Mouse (Mus musculus) cerebellum, adult 2 months (tissue): ENCODE data around the gene Grin2a. TPM values are rescaled to one million over a fixed set of nuclear protein-coding genes. Genes with fewer than 3 reads are reported as not detected.

ENCODE experiments used
- DNase-seq, 2 experiments: peaks; one replicate each; pipeline ENCODE4 v3.0.0; 2021
- H3K27ac ChIP-seq: fragments of 200-500 bp; 2 replicates; pipeline ENCODE4 v1.5.1; 2012; ENCODE audit warnings: low read length, control low read depth, inconsistent platforms; ENCODE audit not compliant: insufficient read depth
- H3K27me3 ChIP-seq: fragments of 200-500 bp; 2 replicates; pipeline ENCODE4 v1.6.1; 2012; ENCODE audit warnings: inconsistent platforms, mild to moderate bottlenecking, low read length, moderate library complexity; ENCODE audit not compliant: control insufficient read depth, insufficient read depth
- H3K4me1 ChIP-seq: fragments of 200-500 bp; 2 replicates; pipeline ENCODE4 v1.6.1; 2011; ENCODE audit warnings: low read length; ENCODE audit not compliant: control insufficient read depth, insufficient read depth
- H3K4me3 ChIP-seq: fragments of 200-500 bp; replicated peaks from 2 replicates; pipeline ENCODE3; 2011; ENCODE audit warnings: mild to moderate bottlenecking, low read depth, low read length, control low read depth; ENCODE audit not compliant: insufficient read depth
- CTCF ChIP-seq: fragments of 200-500 bp; IDR thresholded peaks from 2 replicates; pipeline ENCODE4 v1.5.1; 2011; ENCODE audit warnings: low read depth, mild to moderate bottlenecking, control low read depth, low read length, moderate library complexity, borderline replicate concordance; ENCODE audit not compliant: insufficient read depth
- POLR2A ChIP-seq: fragments of 200-500 bp; IDR thresholded peaks from 2 replicates; pipeline ENCODE4 v1.6.1; 2011; ENCODE audit warnings: low read length, control low read depth, borderline replicate concordance; ENCODE audit not compliant: insufficient read depth
- WGBS: fragments of 180-500 bp; shearing (Covaris S2); methylation state at CpG from one replicate; pipeline ENCODE4 v1.1.7; 2018; 5-methylcytosine and 5-hydroxymethylcytosine counted together
- polyA plus RNA-seq: library from polyadenylated mRNA; depleted of rRNA; stranded (reverse); fragments of >200 nt; gene quantifications from 2 replicates; pipeline ENCODE4 v1.2.3, GENCODE M21; 2012; rRNA removed

Gene Grin2a
- polyA plus RNA-seq, 1 experiment, result 17.4 TPM

DNA sequence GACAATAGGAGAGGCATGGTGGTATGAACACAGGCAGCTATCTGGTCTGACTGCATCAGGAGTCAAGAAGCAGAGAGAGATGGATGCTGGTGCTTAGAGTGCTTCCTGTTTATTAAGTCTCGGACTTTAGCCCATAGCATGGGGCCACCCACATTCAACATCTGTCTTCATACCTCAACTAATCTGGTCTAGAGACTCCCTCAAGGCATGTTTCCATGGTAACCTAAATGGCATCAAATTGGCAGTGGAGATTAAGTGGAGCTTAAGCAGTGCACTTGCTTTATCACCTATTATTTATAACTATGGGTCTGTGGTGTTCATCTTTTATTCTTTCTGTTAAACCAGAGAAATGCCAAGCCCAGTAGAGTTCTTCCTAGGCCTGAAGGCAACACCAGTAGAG is 433.5 kb downstream of the Grin2a start:
- Histone ChIP-seq H3K27ac (no peak overlapping the region), H3K27me3 (no peaks in the 10 kb centered on the region), H3K4me3 (no peak overlapping the region), H3K4me1 (no peaks in the 10 kb centered on the region)
- no peak for DNase-seq
- WGBS, result 21% methylated on average over 1 of the region's 1 CpGs
- TF ChIP-seq POLR2A (no peak), CTCF (no peak)

DNA sequence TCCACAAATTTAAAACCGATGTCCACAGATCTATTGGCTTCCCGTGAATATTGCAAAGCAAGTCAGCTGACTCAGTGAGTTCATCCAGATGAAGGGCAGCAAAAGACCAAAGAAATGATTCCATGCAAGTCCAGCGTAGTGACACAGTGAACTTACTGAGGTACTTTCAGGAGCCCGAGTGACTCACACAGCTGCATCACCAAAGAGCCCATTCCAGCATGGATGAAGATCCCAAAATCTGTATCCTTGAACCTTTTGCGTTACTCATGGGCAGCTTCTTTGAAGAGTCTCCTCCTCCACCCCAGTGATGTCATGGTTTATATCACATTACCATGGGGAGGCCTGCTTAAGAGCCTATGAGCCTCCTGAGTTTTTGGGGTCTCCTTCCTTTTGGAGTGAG is 460.2 kb downstream of the Grin2a start:
- no peak overlapping the region for H3K27ac ChIP-seq
- H3K4me1 ChIP-seq, result no peaks in the 10 kb centered on the region
- 95% methylated on average over 5 of the region's 5 CpGs for WGBS
- H3K27me3 ChIP-seq, result no peaks in the 10 kb centered on the region
- DNase-seq, result no peak
- H3K4me3 ChIP-seq, result no peak overlapping the region
- TF ChIP-seq POLR2A (no peak), CTCF (no peak)

- Histone ChIP-seq H3K4me3 (no peak overlapping the region), H3K4me1 (no peaks in the 10 kb centered on the region), H3K27ac (no peak overlapping the region), H3K27me3 (no peaks in the 10 kb centered on the region)
- DNase-seq, result no peak
- TF ChIP-seq POLR2A, result no peak
- TF ChIP-seq CTCF, result no peak
- 36% methylated on average over 9 of the region's 9 CpGs for WGBS
These were observed 461.6 kb downstream of the Grin2a start for GRCm38 (mm10) chr16:9533564-9534332.

DNA sequence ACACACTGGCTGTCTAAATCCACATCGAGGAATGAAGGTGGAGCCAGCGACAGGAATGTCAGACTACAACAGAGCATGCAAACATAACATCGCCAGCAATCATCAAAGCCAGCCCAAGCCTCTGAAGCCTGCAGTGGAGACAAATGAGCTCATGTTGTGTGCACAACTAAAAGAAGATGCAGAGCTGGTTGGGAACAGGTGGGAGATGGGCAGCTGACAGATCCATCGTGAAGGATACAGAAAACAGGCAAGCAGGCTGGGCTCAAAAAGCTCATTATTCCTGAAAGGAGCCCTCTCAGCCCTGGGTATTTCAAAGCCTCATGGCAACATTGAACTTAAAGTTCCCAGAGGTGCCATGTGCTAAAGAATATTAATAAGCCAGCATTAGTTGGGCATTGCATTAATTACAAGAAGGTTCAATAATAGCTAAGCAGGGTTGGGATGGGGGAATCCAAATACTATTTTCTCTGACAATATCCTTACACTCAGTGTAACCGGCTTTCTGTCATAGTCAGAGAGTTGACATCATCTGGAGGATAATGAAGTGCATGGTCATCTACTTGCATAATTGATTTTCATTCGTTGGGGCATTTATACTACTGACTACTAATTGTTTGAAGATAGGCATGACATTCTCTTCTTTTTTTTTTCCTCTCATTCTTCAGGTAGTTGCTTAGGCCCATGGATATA is 462.4 kb downstream of the Grin2a start:
- WGBS, result 37% methylated on average over 6 of the region's 6 CpGs
- no peaks in the 10 kb centered on the region for H3K4me1 ChIP-seq
- no peak for DNase-seq
- H3K27me3 ChIP-seq, result no peaks in the 10 kb centered on the region
- no peak overlapping the region for H3K27ac ChIP-seq
- H3K4me3 ChIP-seq, result no peak overlapping the region
- no peak for TF ChIP-seq POLR2A
- no peak for TF ChIP-seq CTCF

GRCm38 (mm10) chr16:9527214-9527613 is 468.1 kb downstream of the Grin2a start:
- no peaks in the 10 kb centered on the region for H3K27me3 ChIP-seq
- H3K27ac ChIP-seq, result no peak overlapping the region
- WGBS, result 88% methylated on average over 5 of the region's 5 CpGs
- H3K4me3 ChIP-seq, result no peak overlapping the region
- H3K4me1 ChIP-seq, result no peaks in the 10 kb centered on the region
- no peak for DNase-seq
- TF ChIP-seq POLR2A (no peak), CTCF (no peak)

DNA sequence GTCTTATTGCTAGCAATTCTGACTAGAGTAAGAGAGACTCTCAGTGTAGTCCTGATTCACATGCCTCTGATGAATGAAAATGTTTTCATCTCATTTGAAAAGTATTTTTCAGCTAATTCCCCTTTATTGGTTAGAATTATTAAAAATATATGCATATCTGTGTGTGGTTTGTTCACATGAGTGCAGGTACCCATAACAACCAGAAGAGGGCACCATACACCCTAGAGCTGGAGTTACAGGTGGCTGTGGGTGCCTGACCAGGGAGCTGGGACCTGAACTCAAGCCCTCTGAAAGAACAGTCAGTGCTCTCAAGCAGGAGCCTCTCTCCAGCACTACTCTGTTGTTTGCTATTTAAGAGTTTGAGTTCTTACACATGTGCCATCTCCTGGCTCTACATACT is 472.0 kb downstream of the Grin2a start:
- no peaks in the 10 kb centered on the region for H3K27me3 ChIP-seq

More for the DNA sequence above, 472.0 kb downstream of the Grin2a start:
- no peaks in the 10 kb centered on the region for H3K4me1 ChIP-seq
- H3K4me3 ChIP-seq, result no peak overlapping the region
- TF ChIP-seq CTCF, result no peak
- TF ChIP-seq POLR2A, result no peak
- DNase-seq, result no peak
- H3K27ac ChIP-seq, result no peak overlapping the region

Other genes starting within 250 kb of the Grin2a start
- gene Rpl39l, start 174.7 kb upstream of the Grin2a start, polyA plus RNA-seq, result 0.14 TPM in 1 of 2 replicates, not detected in the other
- 0.03 and 0.05 TPM in 2 replicates for gene Atf7ip2, start 197.2 kb upstream of the Grin2a start, polyA plus RNA-seq